Mouse (Mus musculus): ENCODE results near the gene Map3k5. TPM values are rescaled to one million over a fixed set of nuclear protein-coding genes. Genes with fewer than 3 reads are reported as not detected.

Gene Map3k5
- total and polyA plus RNA-seq, 3 experiments, result 0.35 to 0.97 TPM; not detected in 1

GRCm38 (mm10) chr10:19947441-19947840 is 13.2 kb downstream of the Map3k5 start:
- H3K9me3 ChIP-seq (replicated peaks; ENCODE audit: insufficient read depth, low read length), result no peaks in the 10 kb centered on the region
- no peaks in the 10 kb centered on the region for H3K79me2 ChIP-seq (ENCODE audit: control insufficient read depth, insufficient read depth, low read length, poor library complexity)
- no peak overlapping the region for H3K4me3 ChIP-seq (ENCODE audit: control insufficient read depth in 1 of 2, insufficient read depth in 1 of 2, low read depth in 2 of 2, low read length in 2 of 2)
- no peak overlapping the region for H3K9ac ChIP-seq (ENCODE audit: control insufficient read depth, low read depth, low read length, poor library complexity, severe bottlenecking)
- H3K27me3 ChIP-seq (ENCODE audit: control insufficient read depth in 1 of 2, insufficient read depth in 2 of 2, low read length in 2 of 2), result no peaks in the 10 kb centered on the region; a peak in 1 of 4 replicates
- no peak for DNase-seq (ENCODE audit: low read depth, low spot score)
- no peak for TF ChIP-seq USF2 (IDR thresholded peaks at IDR 0.05; ENCODE audit: borderline replicate concordance in 1 of 2, insufficient read depth in 1 of 2, low read depth in 1 of 2, low read length in 2 of 2)
- no peak for TF ChIP-seq POLR2AphosphoS2 (IDR thresholded peaks at IDR 0.05; ENCODE audit: low read length)
- TF ChIP-seq CTCF (IDR thresholded peaks at IDR 0.05 in 2 of 3, conservative IDR thresholded peaks at IDR 0.05 in 1 of 3; ENCODE audit: control insufficient read depth in 1 of 3, insufficient read depth in 1 of 3, low read depth in 2 of 3, low read length in 3 of 3, poor library complexity in 1 of 3, severe bottlenecking in 1 of 3), result no peak
- TF ChIP-seq HCFC1 (IDR thresholded peaks at IDR 0.05; ENCODE audit: low read depth, low read length), result no peak
- no peak for TF ChIP-seq GABPA (IDR thresholded peaks at IDR 0.05; ENCODE audit: low read depth, low read length)
- TF ChIP-seq POLR2A (IDR thresholded peaks at IDR 0.05; ENCODE audit: control insufficient read depth in 1 of 2, insufficient read depth in 1 of 2, low read depth in 1 of 2, low read length in 2 of 2, poor library complexity in 1 of 2), result no peak
- no peak for TF ChIP-seq SIN3A (IDR thresholded peaks at IDR 0.05; ENCODE audit: low read length)
- no peak for TF ChIP-seq CHD1 (IDR thresholded peaks at IDR 0.05; ENCODE audit: low read depth, low read length)
- TF ChIP-seq ETS1 (IDR thresholded peaks at IDR 0.05; ENCODE audit: low read depth, low read length), result no peak
- no peak for TF ChIP-seq TBP (IDR thresholded peaks at IDR 0.05; ENCODE audit: low read depth, low read length)
- TF ChIP-seq TCF12 (IDR thresholded peaks at IDR 0.05; ENCODE audit: low read depth, low read length), result no peak
- no peak for TF ChIP-seq ZKSCAN1 (IDR thresholded peaks at IDR 0.05; ENCODE audit: low read depth, low read length)
- no peak for TF ChIP-seq JUND (IDR thresholded peaks at IDR 0.05; ENCODE audit: low read depth, low read length)
- no peak for TF ChIP-seq BHLHE40 (IDR thresholded peaks at IDR 0.05; ENCODE audit: borderline replicate concordance, low read depth, low read length)
- TF ChIP-seq SMC3 (IDR thresholded peaks at IDR 0.05; ENCODE audit: low read depth, low read length), result no peak
- no peak for TF ChIP-seq MEF2A (IDR thresholded peaks at IDR 0.05; ENCODE audit: extremely low read depth, insufficient replicate concordance, low read depth, low read length, poor library complexity, severe bottlenecking)
- TF ChIP-seq MYC (IDR thresholded peaks at IDR 0.05; ENCODE audit: low read depth, low read length), result no peak
- TF ChIP-seq UBTF (IDR thresholded peaks at IDR 0.05; ENCODE audit: borderline replicate concordance, insufficient read depth, low read depth, low read length), result no peak
- no peak overlapping the region for H3K27ac ChIP-seq (ENCODE audit: control insufficient read depth, low read depth, low read length)
- H3K4me1 ChIP-seq (ENCODE audit: control insufficient read depth in 1 of 2, insufficient read depth in 2 of 2, low read length in 2 of 2), result no peaks in the 10 kb centered on the region
- H3K36me3 ChIP-seq (ENCODE audit: control insufficient read depth in 1 of 2, insufficient read depth in 2 of 2, low read length in 2 of 2), result no peaks in the 10 kb centered on the region

DNA sequence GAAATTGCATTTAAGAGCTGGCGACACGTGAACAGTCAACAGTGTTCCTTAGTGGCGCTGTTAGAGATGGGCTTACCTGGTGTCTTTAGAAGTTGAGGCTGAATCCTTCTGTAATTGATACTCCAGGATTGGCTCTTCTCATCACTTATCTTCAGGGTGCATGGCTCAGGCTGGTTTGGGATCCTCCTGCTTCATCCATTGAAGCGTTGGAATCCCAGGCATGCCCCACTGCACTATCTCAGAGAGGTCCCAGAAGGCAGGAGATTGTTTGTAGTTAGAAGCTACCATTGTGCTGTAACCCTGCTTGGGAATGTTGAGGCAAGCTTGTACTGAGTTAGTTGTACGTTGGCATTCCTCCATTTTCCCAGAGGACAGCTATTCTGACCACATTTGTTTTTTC is 13.6 kb downstream of the Map3k5 start:
- Histone ChIP-seq H3K4me3 (ENCODE audit: control insufficient read depth in 1 of 2, insufficient read depth in 1 of 2, low read depth in 2 of 2, low read length in 2 of 2) (no peak overlapping the region), H3K27ac (ENCODE audit: control insufficient read depth, low read depth, low read length) (no peak overlapping the region), H3K9ac (ENCODE audit: control insufficient read depth, low read depth, low read length, poor library complexity, severe bottlenecking) (no peak overlapping the region), H3K36me3 (ENCODE audit: control insufficient read depth in 1 of 2, insufficient read depth in 2 of 2, low read length in 2 of 2) (no peaks in the 10 kb centered on the region), H3K79me2 (ENCODE audit: control insufficient read depth, insufficient read depth, low read length, poor library complexity) (no peaks in the 10 kb centered on the region), H3K4me1 (ENCODE audit: control insufficient read depth in 1 of 2, insufficient read depth in 2 of 2, low read length in 2 of 2) (no peaks in the 10 kb centered on the region), H3K9me3 (replicated peaks; ENCODE audit: insufficient read depth, low read length) (no peaks in the 10 kb centered on the region), H3K27me3 (ENCODE audit: control insufficient read depth in 1 of 2, insufficient read depth in 2 of 2, low read length in 2 of 2) (no peaks in the 10 kb centered on the region; a peak in 1 of 4 replicates)
- no peak for TF ChIP-seq SMC3 (IDR thresholded peaks at IDR 0.05; ENCODE audit: low read depth, low read length)
- no peak for TF ChIP-seq CHD1 (IDR thresholded peaks at IDR 0.05; ENCODE audit: low read depth, low read length)
- TF ChIP-seq BHLHE40 (IDR thresholded peaks at IDR 0.05; ENCODE audit: borderline replicate concordance, low read depth, low read length), result no peak
- TF ChIP-seq MYC (IDR thresholded peaks at IDR 0.05; ENCODE audit: low read depth, low read length), result no peak
- no peak for TF ChIP-seq CTCF (IDR thresholded peaks at IDR 0.05 in 2 of 3, conservative IDR thresholded peaks at IDR 0.05 in 1 of 3; ENCODE audit: control insufficient read depth in 1 of 3, insufficient read depth in 1 of 3, low read depth in 2 of 3, low read length in 3 of 3, poor library complexity in 1 of 3, severe bottlenecking in 1 of 3)
- TF ChIP-seq ZC3H11A (IDR thresholded peaks at IDR 0.05; ENCODE audit: low read depth, low read length), result no peak
- no peak for TF ChIP-seq NELFE (IDR thresholded peaks at IDR 0.05; ENCODE audit: low read depth, low read length)
- TF ChIP-seq MAFK (IDR thresholded peaks at IDR 0.05; ENCODE audit: borderline replicate concordance, low read depth, low read length), result no peak
- no peak for DNase-seq (ENCODE audit: low read depth, low spot score)
